Mouse (Mus musculus) megakaryocyte, embryonic 14.5 days (primary cell): ENCODE data around the gene Eln.

ENCODE experiments used
- FLI1 ChIP-seq: IDR thresholded peaks from 2 replicates; pipeline ENCODE4 v1.6.1; 2012; ENCODE audit warnings: low read length, inconsistent platforms, mixed read lengths
- GATA1 ChIP-seq: IDR thresholded peaks from 3 replicates; pipeline ENCODE4 v1.6.1; 2012; ENCODE audit warnings: mixed read lengths, low read length, inconsistent platforms, borderline replicate concordance

DNA sequence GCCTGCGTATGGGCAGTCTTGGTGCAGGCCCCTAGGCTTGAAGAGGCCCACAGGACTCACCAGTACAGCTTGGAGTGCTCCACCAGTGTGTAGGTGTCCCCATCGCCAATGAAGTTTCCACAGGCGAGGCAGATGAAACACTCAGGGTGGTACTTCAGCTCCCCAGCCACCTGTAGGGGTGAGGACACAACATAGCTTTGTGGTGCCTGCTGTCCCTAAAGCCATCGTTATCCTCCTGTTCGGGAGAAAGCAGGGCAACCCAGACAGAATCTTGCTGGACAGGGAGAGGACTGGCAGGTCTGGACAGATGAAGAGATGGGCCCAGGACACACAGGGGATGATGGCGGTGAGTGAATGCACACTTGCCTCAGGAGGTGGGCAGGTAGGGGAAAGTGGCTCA is 74.5 kb downstream of the Eln start:
- TF ChIP-seq GATA1: no peak
- no peak for TF ChIP-seq FLI1
